Mouse (Mus musculus) embryo, embryonic 11.5 days (tissue): Measurements from ENCODE around the gene Kcnh1.

Experiments used
- DNase-seq: peaks from one replicate; pipeline ENCODE4 v3.0.0-alpha.2; 2012; ENCODE audit warnings: low read depth, low spot score

Kcnh1 gene

GRCm38 (mm10) chr1:192402911-192403704, 212.5 kb downstream of the Kcnh1 start:
- DNase-seq = no peak

GRCm38 (mm10) chr1:192405136-192405535, 214.6 kb downstream of the Kcnh1 start:
- DNase-seq = no peak

GRCm38 (mm10) chr1:192406589-192406988, 216.0 kb downstream of the Kcnh1 start:
- no peak for DNase-seq

- DNase-seq = no peak
These were observed 225.2 kb downstream of the Kcnh1 start for GRCm38 (mm10) chr1:192415813-192416212.

- no peak for DNase-seq
These were observed 225.8 kb downstream of the Kcnh1 start for GRCm38 (mm10) chr1:192416241-192416821.

- no peak for DNase-seq
These were observed 228.6 kb downstream of the Kcnh1 start for GRCm38 (mm10) chr1:192419176-192419575.

- DNase-seq = no peak
These were observed 231.0 kb downstream of the Kcnh1 start for GRCm38 (mm10) chr1:192421377-192422166.

- no peak for DNase-seq
These were observed 240.8 kb downstream of the Kcnh1 start for GRCm38 (mm10) chr1:192431423-192431822.

- no peak for DNase-seq
These were observed 244.9 kb downstream of the Kcnh1 start for GRCm38 (mm10) chr1:192435503-192435902.

- no peak for DNase-seq
These were observed 248.7 kb downstream of the Kcnh1 start for GRCm38 (mm10) chr1:192439151-192439837.

GRCm38 (mm10) chr1:192442772-192443445, 252.3 kb downstream of the Kcnh1 start:
- DNase-seq = no peak

GRCm38 (mm10) chr1:192443998-192444657, 253.6 kb downstream of the Kcnh1 start:
- DNase-seq = no peak

GRCm38 (mm10) chr1:192444658-192445447, 254.3 kb downstream of the Kcnh1 start:
- no peak for DNase-seq

- DNase-seq = no peak
These were observed 255.6 kb downstream of the Kcnh1 start for GRCm38 (mm10) chr1:192446158-192446557.

- DNase-seq = no peak
These were observed 257.1 kb downstream of the Kcnh1 start for GRCm38 (mm10) chr1:192447666-192448065.

- no peak for DNase-seq
These were observed 257.9 kb downstream of the Kcnh1 start for GRCm38 (mm10) chr1:192448512-192448911.

- DNase-seq = no peak
These were observed 259.2 kb downstream of the Kcnh1 start for GRCm38 (mm10) chr1:192449572-192450351.

GRCm38 (mm10) chr1:192450425-192450824, 259.9 kb downstream of the Kcnh1 start:
- no peak for DNase-seq

- DNase-seq = no peak
These were observed 261.1 kb downstream of the Kcnh1 start for GRCm38 (mm10) chr1:192451722-192452121.
